Mouse (Mus musculus): ENCODE measurements at regions not wholly inside any gene's neighbourhood (a gene's known extent, or its start where the extent isn't known, plus 50 kb on each side); places are given as distances from the start of the nearest gene placed in this dataset.
A peak's percentile ranks its signal among the peaks of the same experiment; 100 is the strongest.

DNA sequence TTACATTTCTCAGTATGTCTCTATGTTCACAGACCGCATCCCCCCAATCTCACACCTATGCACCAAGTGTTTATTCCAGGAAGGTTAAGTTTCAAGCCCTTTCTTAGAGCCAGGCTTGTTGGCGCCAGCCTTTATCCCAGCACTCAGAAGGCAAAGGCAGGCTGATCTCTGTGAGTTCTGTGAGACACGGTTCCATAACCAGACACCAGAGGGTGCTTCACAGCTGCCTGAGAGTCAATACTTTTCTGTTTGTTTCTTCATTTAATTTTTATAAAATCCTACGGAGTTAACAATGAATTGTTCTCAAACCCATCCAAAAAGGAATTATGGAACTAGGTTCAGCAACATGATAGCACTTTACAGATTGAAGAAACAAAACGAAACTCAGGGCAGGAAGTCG, 71.8 kb upstream of the Ak4 start:
- DNase-seq (ENCODE audit: extremely low spot score in 1 of 2, low spot score in 1 of 2): no peak

DNA sequence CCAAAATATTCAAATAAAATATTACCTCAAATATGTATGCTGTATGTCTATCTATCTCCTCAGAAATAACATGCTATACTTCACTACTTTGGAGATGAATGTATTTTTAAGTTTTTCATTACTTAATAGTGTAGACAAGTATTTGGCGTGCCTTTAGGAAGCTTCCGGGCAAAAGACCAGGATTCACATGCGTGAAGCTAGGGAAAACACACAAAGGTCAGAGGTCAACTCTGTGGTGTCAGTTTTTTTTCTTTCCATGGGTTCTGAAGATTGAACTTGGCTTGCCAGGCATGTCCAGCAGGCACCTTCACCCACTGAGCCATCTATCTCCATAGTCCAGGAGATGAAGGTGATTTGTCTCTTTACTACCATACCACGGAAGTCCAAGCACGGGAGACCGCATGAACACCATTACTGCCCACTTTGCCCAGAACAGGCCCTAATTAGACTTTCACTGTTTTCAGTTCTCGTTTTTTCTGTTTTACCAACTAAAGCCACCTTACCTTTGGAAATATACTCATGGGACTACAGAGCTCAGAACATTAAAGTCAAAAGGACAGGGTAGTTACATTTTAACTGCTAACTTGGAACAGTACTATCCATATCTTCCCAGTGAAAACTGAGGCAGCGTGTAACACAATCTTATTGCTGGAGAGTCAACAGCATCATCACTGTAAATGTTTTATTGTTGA, 76.9 kb upstream of the Ak4 start:
- DNase-seq (ENCODE audit: extremely low spot score in 1 of 2, low spot score in 1 of 2): no peak

DNA sequence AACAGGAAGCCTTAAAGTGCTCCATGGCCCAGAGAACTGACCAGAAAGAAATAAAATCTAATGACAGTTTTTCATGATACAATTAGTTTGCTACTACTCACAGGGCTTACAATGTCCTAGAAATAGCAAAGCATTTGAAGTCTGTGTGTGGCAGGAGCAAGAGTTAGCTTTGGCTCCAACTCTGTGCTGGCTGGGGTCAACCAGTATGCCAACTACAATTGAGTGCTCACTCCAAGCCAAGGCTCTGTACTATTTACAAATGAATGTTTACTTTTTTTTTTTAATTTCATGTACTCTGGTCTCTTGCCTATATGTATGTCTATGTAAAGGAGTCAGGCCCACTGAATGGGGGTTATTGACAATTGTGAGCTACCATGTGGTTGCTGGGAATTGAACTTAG, 75.7 kb upstream of the Jak1 start:
- no peak for DNase-seq (ENCODE audit: extremely low spot score in 1 of 2, low spot score in 1 of 2)

DNA sequence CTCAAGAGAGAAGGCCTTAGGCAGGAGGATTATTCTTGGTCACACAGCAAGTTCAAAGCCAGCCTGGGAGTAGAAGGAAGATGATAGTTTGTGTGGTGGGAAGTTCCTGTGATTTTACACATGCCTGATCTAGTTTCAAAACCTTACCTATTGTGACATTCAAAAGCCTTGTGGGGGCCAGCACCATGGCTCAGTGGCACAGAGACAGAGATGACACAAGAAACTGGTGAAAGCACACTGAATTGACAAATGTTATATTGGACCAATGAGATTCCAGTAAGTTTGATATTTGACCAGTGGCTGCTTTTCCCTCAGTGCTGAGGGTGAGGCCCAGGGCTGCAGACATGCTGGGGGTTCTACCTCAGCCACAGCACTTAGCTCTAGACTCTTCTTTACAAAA, 73.1 kb upstream of the Jak1 start:
- DNase-seq (ENCODE audit: extremely low spot score in 1 of 2, low spot score in 1 of 2): no peak

DNA sequence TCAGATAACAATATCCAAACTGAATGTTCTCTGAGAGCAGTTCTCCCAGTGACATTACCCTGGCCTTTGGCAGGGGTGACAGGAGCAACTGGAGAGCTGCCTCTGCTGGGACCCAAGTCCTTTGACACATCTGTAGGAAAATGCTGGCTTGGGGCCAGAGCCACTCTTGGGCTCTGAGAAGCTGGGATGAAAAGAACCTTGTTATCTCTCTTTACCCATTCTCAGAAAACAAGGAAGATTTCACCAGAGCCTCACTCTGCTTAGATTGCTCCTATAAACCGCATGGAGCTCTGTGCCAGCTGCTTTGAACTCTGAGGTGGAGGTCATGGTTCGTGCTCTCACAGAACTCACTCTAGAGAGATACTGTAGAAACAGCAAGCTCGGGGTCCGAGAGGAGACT, 71.7 kb upstream of the Jak1 start:
- no peak for DNase-seq (ENCODE audit: extremely low spot score in 1 of 2, low spot score in 1 of 2)

DNA sequence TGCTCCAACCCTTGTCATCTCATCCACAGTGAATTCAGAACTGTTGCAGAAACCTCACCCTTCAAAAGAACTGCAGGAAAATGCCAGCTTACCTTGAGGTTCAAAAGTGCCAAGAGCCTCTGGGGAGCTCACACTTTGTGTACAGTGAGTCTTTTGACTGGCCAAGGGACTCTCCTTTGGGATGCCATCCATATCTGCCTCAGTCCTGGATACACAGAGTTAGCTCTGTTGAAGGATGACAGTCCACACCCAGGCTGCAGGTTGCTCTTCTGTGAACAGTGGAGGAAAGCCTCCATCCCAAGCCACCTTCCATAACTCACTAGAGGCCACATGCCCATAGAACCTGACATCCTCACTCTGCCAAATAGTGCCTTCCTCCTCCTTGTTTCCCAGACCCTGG, 71.3 kb upstream of the Jak1 start:
- DNase-seq (ENCODE audit: extremely low spot score in 1 of 2, low spot score in 1 of 2): no peak

DNA sequence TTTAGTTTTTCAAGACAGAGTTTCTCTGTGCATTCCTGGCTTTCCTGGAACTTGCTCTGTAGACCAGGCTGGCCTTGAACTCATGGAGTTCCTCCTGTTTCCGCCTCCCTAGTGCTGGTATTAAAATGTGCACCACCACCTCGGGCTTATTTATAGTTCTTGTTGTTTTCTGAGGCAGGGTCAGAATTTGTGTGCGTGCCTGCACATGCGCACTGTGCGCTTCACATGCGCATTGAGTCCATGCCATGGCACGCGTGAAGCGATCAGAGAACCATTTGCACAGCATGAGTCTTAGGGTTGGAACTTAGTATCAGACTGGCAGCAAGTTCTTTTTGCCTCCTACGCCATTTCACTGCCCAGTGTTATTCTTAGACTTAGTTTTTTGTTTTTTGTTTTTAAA, 68.8 kb upstream of the Jak1 start:
- no peak for DNase-seq (ENCODE audit: extremely low spot score in 1 of 2, low spot score in 1 of 2)

DNA sequence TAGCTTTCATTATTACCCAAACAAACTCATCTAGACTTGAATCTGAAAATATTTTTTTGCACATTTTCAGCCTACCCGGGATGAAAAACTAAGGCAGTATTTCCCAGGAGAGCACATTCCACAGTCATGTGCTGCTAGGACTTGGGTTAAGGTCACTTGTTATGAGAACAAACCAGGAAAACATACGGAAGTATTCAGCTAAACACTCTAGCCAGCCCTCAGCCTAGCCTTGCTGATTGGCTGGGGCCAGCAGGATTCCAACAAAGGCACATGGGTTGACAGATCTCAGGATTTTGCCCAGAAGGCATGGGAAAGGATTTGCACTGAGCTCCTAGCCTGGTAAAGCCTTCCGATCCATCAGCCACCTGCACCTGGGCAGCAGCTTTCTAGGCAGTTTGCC, 68.0 kb upstream of the Jak1 start:
- DNase-seq (ENCODE audit: extremely low spot score in 1 of 2, low spot score in 1 of 2): no peak

DNA sequence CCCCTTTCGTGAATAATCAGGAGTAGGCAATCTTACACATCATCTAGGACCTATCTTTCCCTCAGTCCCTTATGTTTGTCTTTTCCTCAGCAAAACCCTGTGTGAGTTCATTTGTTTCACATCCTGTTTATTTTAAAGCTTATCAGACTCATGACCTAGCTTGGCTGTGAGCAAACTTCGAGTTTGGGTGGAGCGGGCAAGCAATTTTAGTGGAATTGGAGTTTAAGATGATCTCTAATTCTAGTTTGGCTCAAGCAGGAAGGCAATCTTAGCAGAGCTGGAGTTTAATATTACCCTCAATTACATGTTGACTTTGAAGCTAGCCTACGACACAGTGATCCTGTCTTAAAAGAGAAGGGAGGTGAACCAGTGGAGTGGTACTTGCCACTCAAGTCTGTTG, 66.1 kb upstream of the Jak1 start:
- no peak for DNase-seq (ENCODE audit: extremely low spot score in 1 of 2, low spot score in 1 of 2)

DNA sequence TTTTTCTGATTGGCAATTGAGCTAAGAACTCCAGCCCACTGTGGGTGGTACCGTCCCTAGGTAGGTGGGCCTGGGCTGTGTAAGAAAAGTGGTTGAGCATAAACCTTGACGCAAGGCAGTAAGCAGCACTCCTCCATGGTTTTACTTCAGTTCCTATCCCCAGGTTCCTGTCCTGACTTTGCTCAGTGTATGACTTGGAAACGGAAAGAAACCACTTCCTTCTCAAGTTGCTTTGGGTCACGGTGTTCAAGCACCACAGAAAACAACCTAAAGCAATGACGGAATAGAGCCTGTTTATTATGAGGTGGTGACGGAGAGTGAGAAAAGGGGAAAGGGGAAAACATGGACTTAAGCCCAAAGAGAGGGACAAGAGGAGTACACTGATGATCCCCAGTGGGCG, 64.0 kb upstream of the Jak1 start:
- no peak for DNase-seq (ENCODE audit: extremely low spot score in 1 of 2, low spot score in 1 of 2)

DNA sequence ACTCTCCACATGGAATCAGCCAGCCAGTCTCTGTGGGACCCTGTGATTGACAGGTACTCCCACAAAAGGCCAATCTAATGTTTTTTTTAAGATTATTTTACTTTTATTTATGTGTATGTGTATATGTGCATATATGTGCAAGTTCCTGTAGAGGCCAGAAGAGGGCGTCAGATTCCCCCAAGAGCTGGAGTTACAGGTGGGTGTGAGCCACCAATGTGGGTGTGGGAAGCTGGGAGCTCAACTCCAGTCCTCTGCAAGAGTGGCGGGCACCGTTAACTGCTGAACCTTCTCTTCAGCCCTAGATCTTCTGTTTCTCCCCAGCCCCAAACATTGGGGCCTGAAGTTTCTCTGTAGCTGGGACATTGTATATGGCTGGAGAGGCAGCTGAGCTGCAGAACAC, 61.0 kb upstream of the Jak1 start:
- DNase-seq (ENCODE audit: extremely low spot score in 1 of 2, low spot score in 1 of 2): no peak

DNA sequence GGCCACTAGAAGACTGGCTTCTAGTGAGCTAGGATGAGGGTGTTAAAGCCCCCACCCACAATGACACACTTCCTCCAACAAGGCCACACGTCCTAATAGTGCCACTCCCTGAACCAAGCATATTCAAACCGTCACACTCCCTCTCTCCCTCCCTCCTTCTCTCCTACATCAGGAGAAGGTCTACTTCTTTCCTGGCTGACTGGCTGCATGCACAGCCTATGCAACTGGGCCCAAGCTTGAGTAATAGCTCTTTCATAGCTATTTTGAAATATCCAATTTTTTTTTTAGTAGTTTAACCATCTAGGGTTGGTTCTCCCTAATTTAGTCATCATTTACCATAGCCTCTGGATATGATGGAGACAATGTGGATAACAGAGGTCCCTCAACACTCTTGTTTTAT, 56.6 kb upstream of the Jak1 start:
- DNase-seq (ENCODE audit: extremely low spot score in 1 of 2, low spot score in 1 of 2): no peak

DNA sequence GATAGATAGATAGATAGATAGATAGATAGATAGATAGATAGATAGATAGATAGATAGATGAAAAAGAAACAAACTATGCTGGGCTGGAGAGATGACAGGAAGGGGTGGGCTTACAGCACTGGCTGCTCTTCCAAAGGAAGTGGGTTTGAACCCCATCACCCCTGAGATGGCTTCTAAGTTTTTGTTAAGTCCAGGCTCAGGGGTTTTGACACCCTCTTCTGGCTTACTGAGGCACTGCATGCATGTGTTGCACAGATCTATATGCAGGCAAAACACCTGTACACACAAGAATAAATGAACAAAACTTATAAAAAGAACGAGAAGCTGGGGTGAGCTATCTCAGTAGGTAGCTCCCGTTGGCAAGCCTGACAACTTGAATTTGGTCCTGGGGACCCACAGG, 55.5 kb upstream of the Jak1 start:
- peak in 1 of 2 experiments; percentile 22 for DNase-seq (ENCODE audit: extremely low spot score in 1 of 2, low spot score in 1 of 2)

DNA sequence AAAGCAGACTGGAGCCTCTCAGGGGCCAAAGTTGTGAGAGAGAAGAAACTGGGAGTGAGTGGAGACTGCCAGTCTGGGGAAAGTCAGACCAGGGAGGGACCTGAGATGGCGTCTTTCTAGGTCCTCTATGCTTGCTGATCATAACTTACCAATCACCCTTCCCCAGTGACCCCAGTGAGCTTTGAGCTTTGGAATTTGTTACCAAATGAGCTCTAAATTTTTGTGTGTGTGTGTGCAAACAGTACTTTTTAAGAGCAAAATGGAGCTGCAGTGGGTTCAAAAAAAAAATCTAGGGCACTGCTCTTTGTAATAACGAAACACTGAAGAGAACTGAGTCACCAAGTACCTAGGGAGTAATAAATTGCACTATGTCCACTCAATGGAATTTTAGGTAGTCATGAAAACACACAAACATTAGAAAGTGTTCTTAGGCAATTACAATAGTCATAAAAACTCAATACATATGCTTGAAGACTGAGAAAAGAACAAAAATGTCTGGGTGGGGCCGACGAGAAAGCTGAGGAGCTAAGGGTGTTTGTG, 54.7 kb upstream of the Jak1 start:
- no peak for DNase-seq (ENCODE audit: extremely low spot score in 1 of 2, low spot score in 1 of 2)

DNA sequence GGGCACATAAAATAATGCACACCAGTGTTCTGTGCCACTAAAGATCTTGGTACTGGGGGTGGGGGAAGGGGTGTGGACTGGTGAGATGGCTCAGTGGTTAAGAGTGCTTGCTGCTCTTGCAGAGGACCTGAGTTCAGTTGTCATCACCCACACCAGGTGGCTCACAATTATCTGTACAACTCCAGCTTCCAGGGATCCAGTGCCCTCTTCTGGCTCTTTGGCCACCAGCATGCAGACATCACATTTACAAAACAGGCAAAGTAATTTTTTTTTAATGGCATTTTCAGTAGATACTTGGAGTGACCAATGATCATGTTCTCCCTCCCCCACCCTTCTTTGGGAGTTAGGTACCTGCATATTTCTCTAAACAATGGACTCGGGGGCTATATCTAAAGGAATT, 53.8 kb upstream of the Jak1 start:
- no peak for DNase-seq (ENCODE audit: extremely low spot score in 1 of 2, low spot score in 1 of 2)

DNA sequence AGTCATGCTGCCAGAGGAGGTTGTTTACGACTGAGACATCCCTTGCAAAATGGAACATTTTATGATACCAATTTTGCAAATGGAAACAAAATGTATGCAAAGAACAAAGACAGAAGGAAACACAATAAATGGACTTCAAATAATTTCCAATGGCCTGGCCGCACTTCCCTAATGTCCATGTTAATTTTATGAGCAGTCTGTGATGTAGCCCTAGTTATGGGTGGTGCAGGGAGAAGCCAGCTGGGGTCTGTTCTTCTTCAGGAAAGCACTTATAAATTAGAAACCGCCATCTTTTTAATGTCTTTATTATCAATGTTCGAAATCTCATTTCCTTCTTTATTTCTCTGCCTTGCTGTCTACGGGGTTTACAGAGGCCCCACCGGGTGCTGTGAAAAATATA, 51.0 kb upstream of the Jak1 start:
- no peak for DNase-seq (ENCODE audit: extremely low spot score in 1 of 2, low spot score in 1 of 2)

Small RNAs in the stretch of these regions (microRNA-seq; reads per million reads assigned to microRNA genes)
- gene Mir101a: 49.2 to 134 reads per million in 2 experiments
